Mouse (Mus musculus) gastrocnemius, postnatal 14 days (tissue): Measurements from ENCODE around the gene Mettl21c. TPM values are rescaled to one million over a fixed set of nuclear protein-coding genes. Genes with fewer than 3 reads are reported as not detected.

Experiments used
- total RNA-seq, 2 experiments: library from RNA; stranded (reverse); gene quantifications; 2 replicates each; pipeline ENCODE4 v1.2.3; 2021

Mettl21c gene
- total RNA-seq, 2 experiments from 2014 or later = 53.9 to 62.2 TPM

Other genes starting within 250 kb of the Mettl21c start
- gene Uxs1, start 192.2 kb downstream of the Mettl21c start, total RNA-seq = 10 to 100 TPM; 11.4 to 15.0 TPM
- gene Tpp2, start 86.4 kb downstream of the Mettl21c start, total RNA-seq = 10 to 100 TPM; 31.5 to 35.0 TPM
- gene Gm8251, start 41.9 kb upstream of the Mettl21c start, total RNA-seq = not detected
- 1 to 10 TPM; 4.5 to 6.2 TPM for gene Tex30, start 82.4 kb upstream of the Mettl21c start, total RNA-seq
- 1 to 10 TPM; 9.1 to 9.3 TPM for gene Kdelc1, start 98.8 kb upstream of the Mettl21c start, total RNA-seq
- 1 to 10 TPM; 6.8 to 7.0 TPM for gene Bivm, start 98.9 kb upstream of the Mettl21c start, total RNA-seq
- gene Ercc5, start 127.7 kb upstream of the Mettl21c start, total RNA-seq = 10 to 100 TPM in 1 of 2 experiments, 1 to 10 TPM in 1; 9.8 to 16.6 TPM
- 1 to 10 TPM; 1.3 to 5.4 TPM for gene Mettl21e, start 198.9 kb upstream of the Mettl21c start, total RNA-seq